Mouse (Mus musculus): ENCODE data around the gene Gm29609.

The Gm29609 gene

DNA sequence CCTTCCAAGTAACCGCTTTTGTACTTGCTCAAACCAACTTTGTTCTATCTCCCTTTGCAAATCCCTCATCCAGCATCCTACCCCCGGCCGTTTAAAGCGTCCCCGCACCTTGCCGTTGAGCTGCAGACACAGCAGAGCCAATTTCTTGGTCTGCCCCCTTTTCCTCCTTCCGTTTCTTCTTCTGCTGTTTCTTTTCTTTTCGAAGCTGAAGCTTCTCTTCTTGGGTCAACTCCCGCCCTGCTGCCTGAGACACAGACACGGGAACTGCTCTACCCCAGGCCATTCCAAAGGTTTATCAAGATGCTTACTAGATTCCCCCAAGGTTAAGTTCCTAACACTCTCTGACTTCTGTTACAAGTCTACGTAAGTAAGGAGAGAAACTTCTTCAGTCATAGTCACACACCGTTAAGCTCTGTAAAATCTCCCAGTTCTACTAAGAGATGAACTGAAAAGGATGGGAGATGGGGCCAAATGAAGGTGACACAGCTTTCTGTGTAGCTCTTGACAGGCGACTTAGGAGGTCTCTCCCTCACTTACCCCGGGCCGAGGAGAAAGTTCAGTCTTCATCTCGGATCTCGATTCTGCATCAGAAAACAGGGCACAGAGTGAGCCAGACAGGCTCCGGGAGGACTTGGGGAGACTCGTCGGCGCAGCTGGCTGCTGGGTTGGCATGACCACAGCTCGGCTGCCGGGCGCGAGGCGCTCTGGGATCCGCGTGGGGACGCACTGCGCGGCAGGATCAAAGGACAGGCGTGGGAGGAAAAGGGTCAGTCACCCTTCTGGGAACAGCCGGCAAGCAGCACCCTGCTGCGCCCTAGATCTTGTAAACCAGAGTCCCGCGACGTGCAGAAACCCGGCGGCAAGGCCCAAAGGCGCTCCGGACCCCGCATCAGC lies 12.6 kb upstream of the Gm29609 start:
- CTCF ChIA-PET: interaction anchor here (0.6 to 2.2 kb wide), 15 partner anchors 10 to 277 kb away, joined by 3 to 14 read pairs (median 4); partner anchors contain the start of genes Gm29609 (in 2 of the 4), Gtf3c2 (in 2 of the 4) and Zfp513 (in 1 of the 4)
- POLR2A ChIA-PET: interaction anchor here (0.6 to 17.1 kb wide), 50 partner anchors 9 to 1593 kb away, joined by 3 to 263 read pairs (median 6); partner anchors contain the start of genes Gm29609 (in 4 of the 4), Gtf3c2 (in 4 of the 4), Zfp513 (in 4 of the 4) and Atraid (in 3 of the 4)

DNA sequence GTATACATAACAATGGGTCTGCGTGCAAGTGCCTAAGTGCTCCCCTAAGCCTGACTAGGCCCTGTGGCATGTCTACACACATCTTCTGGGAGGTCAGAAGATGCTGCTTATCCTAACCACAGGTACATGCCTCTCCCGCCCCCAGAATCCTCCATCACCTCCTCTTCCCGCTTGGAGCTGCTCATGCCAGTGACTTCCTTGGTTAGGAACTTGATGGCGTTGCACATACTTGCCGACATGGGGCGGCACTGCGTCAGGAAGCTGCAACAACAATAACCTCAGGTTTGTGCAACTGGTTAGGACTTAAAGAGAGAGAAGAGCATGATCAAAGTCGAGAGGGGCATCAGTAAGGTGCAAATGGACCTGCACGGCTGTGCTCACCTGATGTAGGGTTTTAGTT lies 10.5 kb upstream of the Gm29609 start:
- CTCF ChIA-PET: interaction anchor here in 3 of 4 experiments (0.5 to 1.6 kb wide), 12 partner anchors 10 to 1547 kb away, joined by 3 to 7 read pairs (median 4); partner anchors contain the start of genes Gm29609 (in 3 of the 3), Gtf3c2 (in 3 of the 3), Zfp513 (in 2 of the 3) and Atraid (in 1 of the 3)
- POLR2A ChIA-PET: interaction anchor here in 3 of 4 experiments (0.6 to 17.1 kb wide), 16 partner anchors 8 to 283 kb away, joined by 3 to 263 read pairs (median 4); partner anchors contain the start of genes Gm29609 (in 3 of the 3), Gtf3c2 (in 3 of the 3), Zfp513 (in 3 of the 3) and Slc5a6 (in 2 of the 3)

DNA sequence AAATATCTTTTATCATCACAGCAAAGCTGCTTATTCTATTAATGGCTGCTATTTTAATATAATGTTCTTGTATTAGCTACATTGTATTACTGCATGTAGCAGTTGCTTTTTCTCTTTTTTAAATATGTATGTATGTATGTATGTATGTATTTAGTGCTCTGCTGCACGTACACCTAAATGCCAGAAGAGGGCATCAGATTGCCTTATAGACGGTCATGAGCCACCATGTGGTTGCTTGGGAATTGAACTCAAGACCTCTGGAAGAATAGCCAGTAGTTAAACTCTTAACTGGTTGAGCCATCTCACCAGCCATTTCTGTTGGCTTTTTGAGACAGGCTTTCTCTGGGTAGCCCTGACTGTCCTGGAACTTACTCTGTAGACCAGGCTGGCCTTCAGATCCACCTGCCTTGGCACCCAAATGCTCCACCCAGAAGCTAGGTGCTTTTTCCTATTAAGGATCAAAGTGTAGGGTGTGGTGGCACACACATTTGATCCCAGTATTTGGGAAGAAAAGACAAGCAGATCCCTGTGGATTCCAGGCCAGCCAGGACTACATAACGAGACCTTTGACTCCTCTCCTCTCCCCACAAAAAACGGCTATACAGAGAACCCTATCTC lies 8.6 kb upstream of the Gm29609 start:
- CTCF ChIA-PET: interaction anchor here in 3 of 4 experiments (0.9 to 1.6 kb wide), 4 partner anchors 136 to 140 kb away, joined by 3 to 7 read pairs (median 5); partner anchors contain the start of genes Atraid (in 1 of the 3) and Slc5a6 (in 1 of the 3)
- POLR2A ChIA-PET: interaction anchor here in 3 of 4 experiments (0.6 to 5.9 kb wide), 14 partner anchors 9 to 985 kb away, joined by 3 to 48 read pairs (median 4); partner anchors contain the start of genes Zfp513 (in 2 of the 3), Gm29609 (in 1 of the 3) and Gtf3c2 (in 1 of the 3)

DNA sequence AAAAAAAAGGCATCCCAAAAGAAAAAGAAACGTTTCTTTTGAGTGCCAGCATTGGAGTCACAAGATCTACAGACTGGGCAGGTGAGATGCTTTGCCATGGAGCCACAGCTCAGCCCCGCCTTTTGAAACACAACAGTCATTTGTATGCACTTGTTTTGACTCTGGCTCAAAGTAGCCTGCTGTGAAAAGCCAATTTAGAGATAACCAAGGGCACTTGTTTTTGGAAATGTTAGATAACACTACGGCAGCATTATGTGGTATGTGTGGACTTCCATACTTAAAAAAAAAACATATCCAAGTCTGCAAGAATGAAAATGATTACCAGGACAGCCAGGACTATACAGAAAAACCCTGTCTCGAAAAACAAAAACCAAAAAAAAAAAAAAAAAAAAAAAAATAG lies 4.0 kb upstream of the Gm29609 start:
- POLR2A ChIA-PET: interaction anchor here in 3 of 4 experiments (0.7 to 5.9 kb wide), 5 partner anchors 11 to 1089 kb away, joined by 3 to 48 read pairs (median 4); partner anchors contain the start of gene Zfp513 (in 1 of the 3)
- CTCF ChIA-PET: no interaction called here

DNA sequence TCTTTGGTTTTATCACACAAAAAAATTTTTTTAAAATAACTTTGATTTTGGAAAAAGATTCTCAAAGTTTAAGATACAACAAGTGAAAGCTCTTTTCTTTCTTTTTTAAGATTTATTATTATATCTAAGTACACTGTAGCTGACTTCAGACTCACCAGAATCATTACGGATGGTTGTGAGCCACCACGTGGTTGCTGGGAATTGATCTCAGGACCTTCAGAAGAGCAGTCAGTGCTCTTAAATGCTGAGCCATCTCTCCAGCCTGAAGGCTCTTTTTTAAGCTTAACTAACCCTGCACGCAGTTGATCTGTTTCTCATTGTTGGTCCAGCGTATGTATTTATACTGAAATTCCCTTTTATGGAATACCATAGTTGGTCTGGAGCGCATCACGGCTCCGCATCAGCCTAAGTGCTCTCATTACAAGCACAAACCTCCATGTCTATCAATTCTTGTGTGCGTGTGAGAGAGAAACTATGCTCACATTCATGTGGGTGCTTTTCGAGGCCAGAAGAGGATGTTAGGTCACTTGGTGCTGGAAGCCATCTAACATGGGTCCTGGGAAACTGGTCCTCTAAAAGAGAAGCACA lies 1.6 kb upstream of the Gm29609 start:
- ChIA-PET POLR2A (interaction anchor here (0.5 to 3.9 kb wide), 36 partner anchors 10 to 295 kb away, joined by 3 to 263 read pairs (median 13); partner anchors contain the start of genes Eif2b4 (in 4 of the 4), Snx17 (in 4 of the 4), Zfp513 (in 4 of the 4) and Atraid (in 2 of the 4)), CTCF (interaction anchor here in 2 of 4 experiments (2.5 to 2.8 kb wide), 2 partner anchors 9 to 11 kb away, joined by 7 to 14 read pairs; partner anchors contain the start of genes Eif2b4 (in 1 of the 2) and Snx17 (in 1 of the 2))

DNA sequence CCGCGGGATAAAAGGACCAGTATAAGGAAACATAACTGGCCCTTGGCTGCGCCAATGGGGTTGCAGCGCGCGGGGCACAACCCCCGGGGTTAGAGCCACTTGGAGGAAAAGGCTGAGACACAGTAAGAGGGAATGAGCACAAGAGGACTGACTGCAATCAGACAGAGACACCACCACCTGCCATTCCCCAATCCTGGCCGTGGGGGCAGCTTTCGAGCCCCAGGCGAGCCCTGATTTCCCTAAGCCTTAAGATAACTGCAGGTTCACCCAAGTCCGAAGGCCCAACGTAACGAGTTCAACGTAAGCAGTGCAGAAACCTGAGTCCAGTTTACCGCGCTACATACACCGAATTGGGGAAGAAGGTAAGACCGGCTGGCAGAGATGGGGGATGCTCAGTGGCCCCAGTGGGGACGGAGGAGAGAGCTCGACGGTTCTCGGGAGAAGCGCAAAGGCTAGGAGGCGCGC lies 378 bp downstream of the Gm29609 start:
- ChIA-PET CTCF (interaction anchor here (0.6 to 2.8 kb wide), 11 partner anchors 11 to 273 kb away, joined by 3 to 14 read pairs (median 4); partner anchors contain the start of genes Eif2b4 (in 2 of the 4), Snx17 (in 2 of the 4), Atraid (in 1 of the 4) and Slc5a6 (in 1 of the 4)), POLR2A (interaction anchor here (0.6 to 3.9 kb wide), 95 partner anchors 8 to 1279 kb away, joined by 3 to 263 read pairs (median 5); partner anchors contain the start of genes Eif2b4 (in 4 of the 4), Snx17 (in 4 of the 4), Zfp513 (in 4 of the 4) and Agbl5 (in 3 of the 4))

DNA sequence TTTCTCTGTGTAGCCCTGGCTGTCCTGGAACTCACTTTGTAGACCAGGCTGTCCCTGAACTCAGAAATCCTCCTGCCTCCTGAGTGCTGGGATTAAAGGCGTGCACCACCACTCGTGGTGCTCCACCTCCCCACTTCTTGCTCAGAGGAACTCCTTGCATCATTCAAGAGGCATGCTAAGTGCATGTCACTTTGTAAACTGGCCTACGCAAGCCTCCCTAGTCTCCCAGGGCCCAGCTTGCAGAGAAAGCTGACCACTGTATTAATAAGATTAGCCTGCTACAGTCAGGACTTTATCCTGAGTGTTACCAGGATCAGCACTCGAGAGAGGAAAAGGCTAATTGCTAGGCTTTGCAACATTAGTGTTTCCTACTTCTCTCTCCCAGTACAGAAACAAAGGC lies 11.1 kb downstream of the Gm29609 start:
- ChIA-PET CTCF (interaction anchor here in 3 of 4 experiments (0.6 to 1.3 kb wide), 3 partner anchors 24 to 186 kb away, joined by 4 to 5 read pairs (median 4); partner anchors contain the start of genes Eif2b4 (in 1 of the 3) and Snx17 (in 1 of the 3)), POLR2A (interaction anchor here (0.7 to 13.8 kb wide), 14 partner anchors 9 to 120 kb away, joined by 3 to 141 read pairs (median 6); partner anchors contain the start of genes Gm29609 (in 4 of the 4), Gtf3c2 (in 4 of the 4), Mpv17 (in 2 of the 4) and Atraid (in 1 of the 4))

DNA sequence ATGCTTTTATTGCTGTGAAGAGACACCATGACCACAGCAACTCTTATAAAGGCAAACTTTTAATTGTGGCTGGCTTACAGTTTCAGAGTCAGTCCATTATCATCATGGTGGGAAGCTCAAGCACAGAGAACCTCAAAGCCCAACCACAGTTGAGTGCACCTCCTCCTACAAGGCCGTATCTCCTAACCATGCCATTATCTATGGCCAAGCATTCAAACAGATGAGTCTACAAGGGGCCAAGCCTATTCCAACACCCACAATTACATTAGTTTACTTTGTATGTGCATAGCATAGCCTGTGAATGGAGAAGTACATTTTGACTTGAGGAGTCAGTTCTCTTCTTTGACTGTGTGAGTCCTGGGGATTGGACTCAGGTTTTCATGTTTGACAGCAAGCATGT lies 14.8 kb downstream of the Gm29609 start:
- ChIA-PET POLR2A (interaction anchor here in 3 of 4 experiments (1.1 to 13.8 kb wide), 8 partner anchors 9 to 99 kb away, joined by 3 to 141 read pairs (median 4); partner anchors contain the start of genes Mpv17 (in 2 of the 3), Gm29609 (in 1 of the 3), Gtf3c2 (in 1 of the 3) and Ucn (in 1 of the 3)), CTCF (no interaction called here)

DNA sequence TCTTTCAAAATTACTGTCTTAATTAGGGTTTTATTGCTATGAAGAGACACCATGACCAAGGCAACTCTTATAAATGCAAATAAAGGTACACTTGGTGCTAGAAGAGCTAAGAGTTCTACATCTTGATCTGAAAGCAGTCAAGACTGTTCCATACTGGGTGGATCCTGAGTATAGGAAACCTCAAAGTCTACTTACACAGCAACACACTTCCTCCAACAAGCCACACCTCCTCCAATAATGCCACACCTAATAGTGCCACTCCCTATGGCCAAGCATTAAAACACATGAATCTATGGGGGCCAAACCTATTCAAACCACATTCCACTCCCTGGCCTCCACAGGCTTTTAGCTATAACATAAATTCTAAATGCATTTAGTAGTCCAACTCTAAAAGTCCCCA lies 17.2 kb downstream of the Gm29609 start:
- ChIA-PET POLR2A (interaction anchor here in 3 of 4 experiments (1.0 to 13.8 kb wide), 21 partner anchors 7 to 114 kb away, joined by 3 to 141 read pairs (median 5); partner anchors contain the start of genes Mpv17 (in 3 of the 3), Gm29609 (in 2 of the 3), Gtf3c2 (in 2 of the 3) and Atraid (in 1 of the 3)), CTCF (interaction anchor here in 1 of 4 experiments (0.6 kb wide), 1 partner anchor 264 kb away, joined by 3 read pairs; no protein-coding TSS in a partner anchor)

DNA sequence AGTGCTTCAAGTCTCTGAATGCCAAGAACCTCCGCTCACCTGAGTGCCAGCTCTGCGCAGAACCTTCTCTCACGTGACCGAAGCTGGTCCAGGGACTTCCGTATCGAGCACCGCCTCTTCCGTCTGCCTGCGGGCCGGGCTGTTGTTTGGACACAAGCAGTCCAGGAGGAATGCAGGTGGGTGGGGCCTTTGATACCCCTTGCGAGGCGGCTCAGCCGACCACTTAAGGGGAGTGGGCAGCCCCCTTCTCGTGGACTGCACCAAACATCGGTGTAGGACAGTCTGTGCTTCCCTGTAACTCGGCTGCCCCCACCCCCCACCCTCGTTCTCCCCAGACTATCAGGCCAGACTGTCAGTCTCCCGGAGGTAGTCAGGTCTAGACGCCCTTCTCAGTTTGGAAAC lies 25.6 kb downstream of the Gm29609 start, which contains the start of gene Mpv17:
Mpv17 (minus strand) TSS at position 100 of the 402 bp plus-strand sequence.
- POLR2A ChIA-PET: interaction anchor here (0.7 to 11.5 kb wide), 39 partner anchors 8 to 247 kb away, joined by 3 to 141 read pairs (median 5); partner anchors contain the start of genes Ucn (in 3 of the 4), Cad (in 2 of the 4), Eif2b4 (in 2 of the 4) and Gm29609 (in 2 of the 4)
- CTCF ChIA-PET: interaction anchor here in 2 of 4 experiments (0.5 to 0.6 kb wide), 3 partner anchors 106 to 239 kb away, joined by 3 to 5 read pairs (median 4); partner anchors contain the start of gene Slc5a6 (in 1 of the 2)

DNA sequence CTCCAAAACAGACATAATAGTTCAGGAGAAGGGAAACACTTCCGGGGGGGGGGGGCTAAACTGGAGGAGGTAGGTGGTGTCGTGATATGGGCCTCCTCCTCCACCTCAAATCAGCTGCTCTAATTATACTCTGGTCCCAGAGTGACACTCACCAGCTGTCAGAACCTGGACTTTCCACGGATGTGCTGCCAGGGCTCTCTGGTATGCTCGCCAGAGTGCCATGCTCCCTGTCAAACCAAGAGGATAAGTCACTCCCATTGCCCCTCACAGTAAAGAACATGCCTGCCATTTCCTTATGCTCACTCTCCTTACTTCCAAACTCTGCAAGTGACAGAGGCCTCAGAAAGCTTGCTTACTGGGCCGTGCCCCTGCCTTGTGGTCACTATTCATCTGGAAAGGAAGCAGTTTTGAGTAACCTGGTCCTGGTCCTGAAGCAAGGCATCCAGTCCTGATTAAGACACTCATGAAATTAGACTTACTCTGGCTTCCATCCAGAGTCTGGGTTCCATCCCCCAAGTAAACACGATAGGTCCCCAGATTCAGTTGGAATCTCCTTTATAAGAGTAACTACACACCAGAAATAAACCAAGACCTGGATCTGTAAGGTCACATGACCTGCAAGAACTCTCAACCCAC lies 26.1 kb downstream of the Gm29609 start:
- CTCF ChIA-PET: interaction anchor here in 2 of 4 experiments (0.5 to 0.6 kb wide), 2 partner anchors 105 to 239 kb away, joined by 3 to 4 read pairs; partner anchors contain the start of gene Slc5a6 (in 1 of the 2)
- POLR2A ChIA-PET: interaction anchor here (0.7 to 11.5 kb wide), 38 partner anchors 9 to 246 kb away, joined by 3 to 141 read pairs (median 4); partner anchors contain the start of genes Ucn (in 3 of the 4), Cad (in 2 of the 4), Eif2b4 (in 2 of the 4) and Gm29609 (in 2 of the 4)

DNA sequence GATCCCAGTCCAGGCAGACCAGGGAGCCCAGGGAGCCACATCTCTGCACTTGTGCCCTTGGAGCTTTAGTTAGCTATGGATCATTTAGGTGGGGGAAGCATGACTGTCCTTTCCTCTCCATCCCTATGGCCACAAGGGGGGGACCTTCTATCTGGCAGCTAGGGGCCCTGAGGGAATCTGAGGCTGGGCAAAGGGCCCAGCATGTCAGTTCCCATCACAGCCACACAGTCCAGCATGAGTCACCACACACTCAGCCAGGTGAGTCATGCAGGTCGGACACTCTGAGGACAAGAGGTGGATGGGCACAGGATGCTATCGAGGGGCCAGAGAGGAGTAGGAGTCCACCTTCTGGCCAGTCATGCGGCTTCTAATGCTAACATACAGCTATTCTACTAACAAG lies 28.0 kb downstream of the Gm29609 start:
- CTCF ChIA-PET: interaction anchor here in 2 of 4 experiments (0.6 to 2.3 kb wide), 4 partner anchors 13 to 69 kb away, joined by 3 to 6 read pairs (median 4); partner anchors contain the start of genes Trim54 (in 1 of the 2) and Ucn (in 1 of the 2)
- POLR2A ChIA-PET: interaction anchor here (0.5 to 11.5 kb wide), 21 partner anchors 12 to 169 kb away, joined by 3 to 141 read pairs (median 5); partner anchors contain the start of genes Gm29609 (in 3 of the 4), Gtf3c2 (in 3 of the 4), Ucn (in 2 of the 4) and Eif2b4 (in 1 of the 4)

DNA sequence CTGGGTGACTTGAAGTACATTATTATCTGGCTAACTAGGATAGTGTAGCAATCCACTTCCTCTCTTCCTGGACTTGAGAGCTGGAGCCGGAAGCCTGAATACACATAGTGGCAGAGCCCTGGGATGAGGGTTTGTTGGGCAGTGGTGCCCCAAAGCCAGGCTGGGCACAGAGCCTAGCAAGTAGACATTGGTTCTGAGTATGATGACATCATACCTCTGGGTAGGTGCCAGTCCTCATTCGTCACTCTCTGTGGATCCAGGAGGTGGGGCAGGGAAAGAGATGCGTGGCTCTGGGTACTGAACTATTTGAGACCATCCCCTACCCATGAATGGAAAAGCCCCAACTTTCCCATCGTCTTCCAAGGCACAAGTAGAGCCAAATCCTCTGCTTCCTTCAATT lies 29.9 kb downstream of the Gm29609 start:
- POLR2A ChIA-PET: interaction anchor here in 2 of 4 experiments (1.0 to 11.5 kb wide), 6 partner anchors 11 to 261 kb away, joined by 5 to 141 read pairs (median 8); partner anchors contain the start of genes Agbl5 (in 1 of the 2), Eif2b4 (in 1 of the 2), Gm29609 (in 1 of the 2) and Gtf3c2 (in 1 of the 2)
- CTCF ChIA-PET: interaction anchor here in 1 of 4 experiments (0.7 to 0.8 kb wide), 2 partner anchors 20 to 27 kb away, joined by 4 to 5 read pairs; no protein-coding TSS in a partner anchor

DNA sequence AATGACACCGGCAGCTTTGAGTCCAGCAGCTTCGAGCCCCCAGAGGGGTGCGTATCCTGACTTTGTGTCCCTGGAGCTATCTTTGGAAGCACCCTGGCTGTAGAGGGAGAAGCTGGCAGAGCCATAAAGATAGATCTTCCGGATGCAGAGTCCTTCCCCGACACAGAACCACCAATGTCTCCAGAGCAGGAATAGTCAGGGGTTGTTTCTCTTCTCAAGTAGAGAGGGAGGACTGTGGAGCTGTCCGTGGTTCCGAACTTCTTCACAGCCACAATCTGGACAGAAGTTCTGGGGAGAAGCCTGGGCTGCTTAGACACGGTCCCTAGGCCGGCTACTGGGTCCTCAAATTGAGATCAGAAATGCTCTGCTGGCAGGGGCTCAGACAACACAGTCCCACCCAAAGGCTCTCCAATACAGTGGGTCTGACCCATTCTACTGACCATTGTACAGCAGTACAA lies 40.7 kb downstream of the Gm29609 start:
- CTCF ChIA-PET: interaction anchor here in 2 of 4 experiments (1.0 to 1.5 kb wide), 5 partner anchors 13 to 189 kb away, joined by 3 to 5 read pairs (median 4); no protein-coding TSS in a partner anchor
- POLR2A ChIA-PET: interaction anchor here (0.5 to 9.1 kb wide), 34 partner anchors 9 to 922 kb away, joined by 3 to 97 read pairs (median 5); partner anchors contain the start of genes Atraid (in 3 of the 4), Mpv17 (in 3 of the 4), Slc5a6 (in 3 of the 4) and Trim54 (in 3 of the 4)

All from embryonic stem cell, embryonic (primary cell).